Mouse (Mus musculus): Measurements from ENCODE around the gene Nolc1.
A peak's percentile ranks its signal among the peaks of the same experiment; 100 is the strongest.

The Nolc1 gene

DNA sequence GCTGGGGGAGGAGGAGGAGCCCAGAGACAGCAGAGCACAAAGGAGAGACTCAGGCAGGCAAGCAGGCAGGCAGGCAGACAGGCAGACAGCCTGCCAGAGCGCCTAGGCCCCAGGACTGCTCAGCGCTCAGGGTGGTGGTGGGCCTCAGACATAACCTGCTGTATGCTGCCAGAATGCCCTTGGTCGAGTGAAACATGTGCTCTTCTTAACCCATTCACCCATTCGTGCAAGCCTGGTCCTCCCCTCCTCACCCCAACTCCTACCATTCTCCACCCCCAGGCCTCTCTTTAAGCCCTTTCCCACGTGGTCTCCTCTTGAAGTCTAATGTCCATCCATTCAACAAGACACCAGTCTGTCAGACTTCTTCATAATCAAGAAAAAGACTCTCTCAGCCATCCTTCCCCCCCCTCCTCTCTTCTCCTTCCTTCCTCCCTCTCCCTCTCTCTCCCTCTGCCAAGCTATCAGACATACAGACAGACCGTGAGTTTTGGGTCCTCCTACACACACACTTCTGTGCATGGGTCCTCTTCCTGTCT is 33.1 kb upstream of the Nolc1 start:
- peak; percentile 75 for DNase-seq (ENCODE audit: extremely low spot score)

DNA sequence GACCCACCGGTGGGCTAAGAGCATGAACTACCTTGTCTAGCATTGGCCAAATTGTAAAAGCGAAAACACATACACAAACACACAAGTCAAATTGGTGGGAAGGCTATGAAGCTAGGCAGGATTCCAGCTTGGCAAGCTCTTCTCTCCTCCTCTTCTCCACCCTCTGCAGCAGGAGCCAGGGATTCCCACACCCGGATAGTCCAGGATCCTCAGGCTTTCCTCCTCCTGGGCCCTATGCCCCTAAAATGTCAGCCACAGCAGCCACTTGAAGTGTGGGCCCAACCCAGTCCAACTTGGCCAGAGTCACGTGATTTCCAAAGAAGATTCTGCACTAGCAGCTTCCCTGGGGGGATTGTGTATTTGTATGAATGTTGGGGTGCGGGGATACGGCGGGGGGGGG is 32.3 kb upstream of the Nolc1 start:
- no peak for DNase-seq (ENCODE audit: extremely low spot score)

DNA sequence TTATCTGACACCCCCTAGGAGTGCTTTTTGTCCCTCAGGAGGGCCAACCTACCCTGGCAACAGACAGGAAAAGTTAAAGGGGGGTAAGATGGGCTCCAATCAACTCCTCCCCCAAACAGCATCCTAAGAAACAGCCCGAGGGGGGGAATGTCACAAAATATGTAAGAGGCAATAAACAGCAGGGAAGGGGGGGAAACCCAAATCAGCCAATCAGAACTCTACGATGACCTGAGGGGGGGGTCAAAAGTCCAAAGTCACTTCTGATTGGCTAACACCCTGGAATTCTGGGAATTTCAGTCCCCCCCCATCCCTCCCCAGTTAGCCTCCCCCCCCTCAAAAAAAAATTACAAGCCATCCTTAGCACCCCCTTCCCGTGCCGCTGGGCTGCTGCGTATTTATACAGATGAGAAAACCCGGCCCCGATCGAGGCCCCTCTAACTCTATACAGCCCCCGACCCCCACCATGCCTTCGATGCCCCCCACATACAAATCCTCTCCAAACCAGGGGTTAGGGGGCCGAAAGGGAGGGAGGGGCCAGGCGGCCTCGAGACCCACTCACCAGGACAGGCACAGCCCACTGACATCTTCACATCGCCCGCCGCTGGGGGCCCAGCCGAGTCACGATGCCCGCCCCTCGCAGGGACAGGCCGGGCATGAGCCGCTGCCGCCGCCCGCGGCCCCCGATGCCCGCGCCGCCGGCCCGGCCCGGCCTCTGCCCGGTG is 31.2 kb upstream of the Nolc1 start, which contains the start of gene Pprc1:
Pprc1 (plus strand) TSS at position 616 of the 722 bp plus-strand sequence.
- DNase-seq (ENCODE audit: extremely low spot score): peak; percentile 62

DNA sequence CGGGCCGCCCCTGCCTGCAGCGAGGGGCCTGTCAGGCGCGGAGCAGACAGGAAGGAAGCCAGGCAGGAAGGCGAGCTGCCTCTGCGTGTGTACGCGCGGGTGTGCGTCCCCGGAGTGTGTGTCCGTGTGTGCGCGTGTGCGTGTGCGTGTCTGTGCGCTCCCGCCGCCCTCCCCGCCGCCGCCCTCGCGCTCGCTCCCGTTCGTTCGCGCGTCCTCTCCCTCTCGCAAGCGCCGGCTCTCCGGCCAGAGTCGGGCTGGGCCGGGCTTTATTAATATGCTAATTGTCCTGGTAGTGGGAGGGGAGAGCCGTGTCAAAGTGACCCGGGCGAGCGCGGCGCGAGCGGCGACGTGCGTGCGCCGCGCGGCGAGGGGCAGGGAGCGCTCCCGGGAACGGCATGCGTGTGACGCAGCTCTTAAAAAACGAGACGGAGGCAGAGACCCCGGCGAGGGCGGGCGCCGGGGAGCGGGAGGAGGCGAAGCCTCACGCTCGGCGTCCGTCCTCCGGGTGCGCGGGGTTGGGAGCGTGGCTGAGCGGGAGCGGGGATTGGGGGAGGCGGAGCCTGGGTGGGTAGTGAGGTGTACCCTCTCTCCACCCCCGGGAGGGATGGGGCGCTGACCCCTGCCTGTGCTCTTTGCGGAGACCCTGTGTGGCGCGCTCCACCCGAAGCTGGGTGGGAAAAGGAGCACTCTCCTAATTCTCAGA is 30.5 kb upstream of the Nolc1 start, which contains the start of gene Ldb1:
Ldb1 (minus strand) TSS at position 222 of the 703 bp plus-strand sequence.
- peak; percentile 89 for DNase-seq (ENCODE audit: extremely low spot score)

DNA sequence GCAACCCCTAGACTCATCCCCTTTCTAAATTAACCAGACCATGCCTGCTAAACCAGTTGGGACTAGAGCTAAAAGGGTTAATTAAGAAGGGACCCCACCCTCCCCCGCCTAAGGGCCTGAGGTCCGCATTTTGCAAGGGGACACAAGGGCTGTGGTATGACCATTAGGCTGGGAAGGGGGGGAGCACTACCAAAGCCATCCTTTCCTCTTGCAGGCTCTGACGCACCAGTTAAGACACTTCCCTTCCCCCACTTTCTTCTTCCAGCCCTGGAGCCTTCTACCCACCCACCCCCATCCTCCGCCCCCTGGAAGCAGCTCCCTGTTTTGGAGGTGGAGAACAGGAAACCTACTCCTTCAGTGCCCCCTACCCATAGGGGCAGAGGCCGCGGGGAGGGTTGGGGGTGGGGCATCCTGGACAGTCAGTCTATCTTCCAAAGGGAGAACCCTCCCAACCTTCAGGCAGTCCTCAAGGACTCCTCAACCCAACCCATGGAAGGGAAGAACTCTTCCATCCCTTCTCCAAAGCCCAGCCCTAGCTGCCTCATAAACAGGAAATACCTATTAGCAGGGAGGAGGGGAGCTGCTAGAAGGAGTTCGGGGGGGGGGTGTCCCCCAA is 29.9 kb upstream of the Nolc1 start:
- peak; percentile 86 for DNase-seq (ENCODE audit: extremely low spot score)

DNA sequence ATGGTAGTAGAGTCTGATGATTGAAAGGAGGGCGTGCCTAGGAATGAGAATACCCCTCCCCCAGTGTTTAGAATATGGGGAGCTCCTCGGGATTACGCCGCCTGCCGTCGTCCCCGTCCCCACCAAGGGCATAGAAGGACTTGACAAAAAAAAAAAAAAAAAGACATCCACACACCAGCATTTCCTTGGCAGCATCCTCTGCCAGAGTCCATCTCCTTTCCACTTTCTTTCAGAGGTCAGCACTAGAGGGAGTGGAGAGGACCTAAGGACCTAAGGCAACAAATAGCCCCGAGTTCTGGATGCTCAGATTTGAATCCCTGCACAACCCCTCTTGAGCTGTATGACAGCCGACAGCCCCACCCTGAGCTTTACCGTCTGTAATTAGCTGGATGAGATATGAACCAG is 29.0 kb upstream of the Nolc1 start:
- DNase-seq (ENCODE audit: extremely low spot score): no peak

DNA sequence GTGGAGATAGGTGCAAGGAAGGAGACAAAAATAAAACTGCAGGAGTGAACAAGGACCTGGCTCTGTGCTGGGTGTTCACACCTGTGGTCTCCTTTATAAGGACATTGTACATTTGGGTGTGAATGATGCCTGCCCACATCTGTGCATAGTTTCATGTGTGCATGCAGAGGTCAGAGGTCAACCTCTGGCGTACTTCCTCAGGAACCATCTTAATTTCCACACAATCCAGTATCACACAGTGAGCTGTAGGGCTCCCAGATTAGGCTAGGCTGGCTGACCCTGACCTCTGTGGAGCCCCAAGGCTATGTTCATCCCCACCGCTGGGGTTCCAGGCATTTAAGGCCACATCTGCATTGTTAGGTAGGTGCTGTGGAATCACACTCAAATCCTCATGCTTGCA is 28.2 kb upstream of the Nolc1 start:
- DNase-seq (ENCODE audit: extremely low spot score): no peak

DNA sequence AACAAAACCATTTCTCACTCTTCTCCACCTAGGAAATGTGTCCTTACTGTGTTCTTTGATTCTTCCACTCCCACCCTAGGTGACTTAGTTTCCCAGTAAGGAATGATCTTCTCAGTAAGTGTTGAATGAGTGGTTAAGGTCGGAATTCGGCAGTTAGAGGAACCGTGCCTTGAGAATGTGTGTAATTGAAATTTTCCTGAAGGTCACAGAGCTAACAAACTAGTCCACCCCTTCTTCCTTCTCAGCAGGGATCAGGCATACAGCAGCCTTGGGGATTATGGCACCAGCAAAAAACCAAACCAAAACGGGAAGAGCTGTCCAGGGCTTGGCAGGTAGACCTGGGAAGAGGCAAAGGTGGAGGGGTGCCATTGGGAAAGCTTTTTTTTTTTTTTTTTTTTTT is 26.5 kb upstream of the Nolc1 start:
- DNase-seq (ENCODE audit: extremely low spot score): no peak

DNA sequence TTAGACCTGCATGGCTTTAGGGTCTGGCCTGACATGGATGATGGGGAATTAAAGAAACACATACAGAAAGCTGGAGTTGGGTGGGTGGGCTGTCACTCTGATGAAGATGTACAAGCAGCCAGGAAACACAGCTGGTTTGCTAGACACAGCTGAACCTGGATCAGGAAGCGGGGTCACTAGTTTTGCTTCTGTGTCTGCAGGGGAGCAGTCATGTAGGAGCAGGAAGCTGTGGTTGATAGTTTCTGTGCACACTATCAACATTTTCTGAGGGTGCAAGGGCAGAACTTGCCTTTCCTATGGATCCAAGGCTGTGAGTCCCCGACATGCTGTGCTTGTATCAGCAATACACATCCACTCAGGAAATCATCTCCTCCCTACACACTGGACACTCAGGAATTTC is 25.2 kb upstream of the Nolc1 start:
- no peak for DNase-seq (ENCODE audit: extremely low spot score)

DNA sequence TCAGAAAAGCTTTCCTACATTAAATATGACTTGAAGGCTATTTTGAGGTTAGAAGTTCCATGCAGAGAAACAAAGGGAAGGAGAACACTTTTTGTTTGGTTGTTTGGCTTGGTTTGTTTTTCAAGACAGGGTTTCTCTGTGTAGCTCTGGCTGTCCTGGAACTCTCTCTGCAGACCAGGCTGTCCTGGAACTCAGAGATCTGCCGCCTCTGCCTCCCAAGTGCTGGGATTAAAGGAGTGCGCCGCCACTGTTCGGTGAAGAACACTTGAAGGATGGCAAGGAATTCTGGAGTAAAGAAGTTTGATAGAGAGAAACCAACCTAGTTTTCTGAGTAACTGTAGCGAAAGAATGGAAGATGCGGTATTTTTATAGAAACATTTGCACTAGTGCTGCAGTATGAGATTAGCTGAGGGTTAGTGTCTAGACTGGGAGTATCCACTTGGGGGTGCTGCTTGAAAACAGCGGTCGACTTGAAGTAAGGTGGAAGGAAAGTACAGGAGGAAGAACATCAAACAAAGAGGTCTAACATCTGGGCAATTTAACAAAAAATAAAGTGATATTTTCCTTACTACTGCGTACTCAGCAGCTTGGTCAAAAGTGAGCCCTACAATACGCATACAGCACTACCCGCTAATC is 19.8 kb upstream of the Nolc1 start:
- no peak for DNase-seq (ENCODE audit: extremely low spot score)

DNA sequence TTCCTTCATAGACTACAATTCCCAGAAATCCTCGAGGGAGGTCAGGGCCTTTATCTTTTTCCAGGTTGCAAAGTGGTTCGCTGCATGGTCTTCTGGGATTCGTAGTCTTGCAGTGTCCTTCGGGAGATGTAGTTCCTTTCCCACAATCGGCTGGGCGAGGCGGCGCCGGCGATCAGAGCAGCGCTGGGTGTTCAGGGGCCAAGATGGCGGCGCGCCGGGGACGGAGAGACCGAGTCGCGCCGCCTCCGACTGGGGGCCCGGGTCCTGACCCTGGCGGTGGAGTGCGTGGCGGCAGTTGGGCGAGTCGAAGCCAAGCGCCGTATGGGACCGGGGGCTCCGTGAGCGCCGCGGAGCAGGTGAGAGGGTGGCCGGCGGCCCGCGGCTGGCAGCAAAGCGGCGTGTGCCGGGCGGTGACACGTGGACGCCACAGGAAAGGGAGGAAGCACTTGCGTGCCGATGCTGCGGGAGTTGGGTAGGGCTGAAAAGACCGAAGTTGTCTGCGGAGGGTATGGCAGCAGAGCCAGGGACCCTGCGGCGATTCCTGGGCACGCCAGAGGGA is 19.2 kb upstream of the Nolc1 start:
- peak; percentile 92 for DNase-seq (ENCODE audit: extremely low spot score)

DNA sequence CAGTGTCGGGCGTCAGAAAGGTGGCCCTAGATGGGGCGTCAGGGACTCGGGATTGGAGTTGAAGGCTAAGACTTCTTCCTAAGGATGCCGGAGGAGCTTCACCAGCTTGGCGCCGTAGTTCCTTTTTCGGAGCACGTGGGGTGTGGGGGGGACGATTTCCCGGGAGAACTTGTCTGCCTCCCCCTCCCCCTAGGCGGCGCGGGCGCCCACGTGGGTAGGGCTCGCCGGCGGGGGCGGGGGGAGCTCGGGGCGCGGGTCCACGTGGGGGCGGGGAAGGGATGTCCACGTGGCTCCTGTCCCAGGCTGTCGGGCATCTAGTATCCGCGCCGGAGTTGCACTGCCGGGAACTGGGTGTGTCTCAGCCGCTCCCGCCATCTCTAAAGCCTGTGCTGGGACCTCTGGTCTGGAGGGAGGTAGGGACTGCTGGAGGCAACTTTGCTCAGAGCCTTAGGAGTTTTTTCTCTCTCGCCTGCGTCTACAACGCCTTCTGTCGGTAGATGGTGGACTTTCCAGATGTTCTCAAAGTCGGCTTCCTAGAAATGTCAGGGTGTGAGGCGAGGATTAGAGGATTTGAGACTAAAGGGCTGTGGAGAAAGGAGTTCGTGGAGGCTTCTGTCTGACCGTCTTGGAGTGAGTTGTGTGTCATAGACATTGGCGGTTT is 18.6 kb upstream of the Nolc1 start:
- DNase-seq (ENCODE audit: extremely low spot score): peak; percentile 90

DNA sequence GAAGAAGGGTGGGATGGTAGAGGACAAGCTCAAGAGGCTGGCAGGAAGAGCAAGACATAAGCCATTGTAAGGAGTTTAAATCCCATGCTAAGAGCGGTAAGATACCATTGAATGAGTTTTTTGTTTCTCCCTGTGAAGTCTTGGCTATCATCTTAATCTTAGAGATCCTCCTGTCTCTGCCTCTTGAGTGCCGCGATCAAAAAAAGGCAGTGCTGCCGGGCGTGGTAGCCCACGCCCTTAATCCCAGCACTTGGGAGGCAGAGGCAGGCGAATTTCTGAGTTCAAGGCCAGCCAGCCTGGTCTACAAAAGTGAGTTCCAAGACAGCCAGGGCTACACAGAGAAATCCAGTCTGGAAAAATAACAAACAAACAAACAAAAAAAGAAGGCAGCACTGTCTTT is 17.2 kb upstream of the Nolc1 start:
- DNase-seq (ENCODE audit: extremely low spot score): no peak

DNA sequence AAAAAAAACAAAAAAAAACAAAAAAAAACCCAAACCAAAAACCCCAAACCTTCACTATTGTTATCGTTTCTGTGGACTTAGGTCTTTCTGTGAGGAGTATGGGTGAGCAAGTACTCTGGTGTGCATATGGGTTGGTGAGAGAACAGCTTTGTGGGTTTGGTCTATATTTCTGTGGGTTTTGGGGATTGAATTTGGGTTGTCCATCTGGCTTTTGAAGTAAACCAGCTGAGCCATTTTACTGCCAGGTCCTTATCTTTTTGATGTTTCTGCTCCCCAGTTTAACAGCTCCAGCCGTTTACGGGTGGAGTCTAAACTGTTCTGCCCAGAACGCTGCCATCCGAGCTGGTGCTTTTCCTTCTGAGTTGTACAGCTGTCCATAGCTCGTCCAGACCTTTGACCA is 14.8 kb upstream of the Nolc1 start:
- no peak for DNase-seq (ENCODE audit: extremely low spot score)

DNA sequence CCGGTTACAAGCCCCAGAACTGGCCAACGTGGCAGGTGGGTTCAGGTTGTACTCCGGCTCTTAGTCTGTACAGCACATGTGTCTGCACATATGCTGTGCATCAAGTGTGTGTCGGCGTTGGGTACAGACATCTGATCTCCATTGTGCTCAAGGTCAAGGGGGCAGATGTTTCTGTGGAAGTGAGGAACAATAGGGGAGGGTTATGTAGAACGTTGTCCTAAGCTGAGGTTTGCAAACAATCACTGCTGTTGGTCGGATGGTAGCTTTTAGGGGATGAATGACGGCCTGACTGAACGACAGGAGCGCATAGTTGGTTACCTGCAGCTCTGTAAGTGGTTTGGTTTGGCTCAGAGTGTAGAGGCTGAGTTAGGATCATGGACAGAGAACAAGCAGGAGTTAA is 7.6 kb upstream of the Nolc1 start:
- no peak for DNase-seq (ENCODE audit: extremely low spot score)

DNA sequence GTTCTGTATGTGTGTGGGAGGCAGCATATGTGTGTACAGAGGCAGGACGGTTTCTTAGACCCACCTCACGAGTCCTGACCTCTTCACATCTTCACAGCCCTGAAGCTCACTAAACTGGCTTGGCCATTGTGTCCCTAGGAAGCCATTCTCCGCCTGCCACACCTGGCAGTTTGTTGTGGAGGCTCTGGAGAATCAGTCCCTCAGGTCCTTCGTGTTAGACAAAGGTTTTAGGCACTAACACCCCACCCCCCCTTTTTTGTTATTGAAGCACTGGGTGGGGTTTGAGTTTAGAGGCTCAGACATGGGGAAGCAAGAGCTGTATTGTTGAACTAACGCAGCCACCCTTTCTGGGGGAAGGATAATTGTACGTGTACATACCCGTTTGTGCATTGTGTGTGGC is 2.4 kb upstream of the Nolc1 start:
- DNase-seq (ENCODE audit: extremely low spot score): no peak

DNA sequence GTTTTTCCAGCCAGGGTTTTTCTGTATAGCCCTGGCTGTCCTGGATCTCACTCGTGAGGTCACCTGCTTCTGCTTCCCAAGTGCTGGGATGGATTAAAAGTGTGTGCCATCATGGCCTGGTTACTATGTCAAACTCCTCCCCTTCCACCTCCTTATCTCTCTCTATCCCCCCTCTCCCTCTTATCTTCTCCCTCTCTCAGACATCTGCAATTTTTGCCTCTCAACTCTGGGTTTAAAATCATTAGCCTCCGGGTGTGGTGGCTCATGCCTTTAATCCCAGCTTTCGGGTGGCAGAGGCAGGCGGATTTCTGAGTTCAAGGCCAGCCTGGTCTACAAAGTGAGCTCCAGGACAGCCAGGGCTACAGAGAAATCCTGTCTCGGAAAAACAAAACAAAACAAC is 1.4 kb upstream of the Nolc1 start:
- no peak for DNase-seq (ENCODE audit: extremely low spot score)

DNA sequence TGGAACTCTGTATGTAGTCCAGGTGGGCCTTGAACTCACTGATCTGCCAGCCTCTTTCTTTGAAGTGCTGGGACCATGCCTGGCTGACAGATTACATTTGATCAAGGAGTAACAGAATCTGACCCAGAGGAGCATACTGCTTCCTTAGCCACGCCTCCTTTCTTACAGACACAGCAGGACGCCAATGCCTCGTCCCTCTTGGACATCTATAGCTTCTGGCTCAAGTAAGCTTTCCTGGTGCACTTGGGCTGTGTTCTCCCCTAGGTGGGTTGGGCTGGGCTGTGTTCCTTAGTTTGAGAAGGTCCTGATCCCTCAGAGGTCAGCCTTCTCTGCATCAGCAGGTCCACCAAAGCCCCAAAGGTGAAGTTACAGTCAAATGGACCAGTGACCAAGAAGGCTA is 2.9 kb downstream of the Nolc1 start:
- no peak for DNase-seq (ENCODE audit: extremely low spot score)

DNA sequence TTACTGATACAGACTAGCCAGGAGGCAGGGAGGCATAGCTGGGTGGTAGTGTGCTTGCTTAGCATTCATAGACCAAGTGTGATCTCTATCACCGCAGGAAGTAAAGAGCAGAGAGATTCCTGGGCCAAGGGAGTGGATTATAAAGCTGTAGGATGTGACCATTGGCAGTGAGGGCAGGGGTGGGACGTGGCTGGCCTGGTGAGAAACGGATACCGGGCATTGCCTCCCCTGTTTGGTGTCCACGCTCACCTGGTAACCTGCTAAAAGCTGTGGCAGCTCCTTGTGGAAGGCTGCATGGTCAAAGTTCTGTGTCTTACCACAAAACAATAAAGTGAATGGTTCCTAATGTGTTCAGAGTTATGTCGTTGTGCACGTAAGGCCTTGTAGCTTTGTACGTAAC is 9.5 kb downstream of the Nolc1 start:
- no peak for DNase-seq (ENCODE audit: extremely low spot score)

DNA sequence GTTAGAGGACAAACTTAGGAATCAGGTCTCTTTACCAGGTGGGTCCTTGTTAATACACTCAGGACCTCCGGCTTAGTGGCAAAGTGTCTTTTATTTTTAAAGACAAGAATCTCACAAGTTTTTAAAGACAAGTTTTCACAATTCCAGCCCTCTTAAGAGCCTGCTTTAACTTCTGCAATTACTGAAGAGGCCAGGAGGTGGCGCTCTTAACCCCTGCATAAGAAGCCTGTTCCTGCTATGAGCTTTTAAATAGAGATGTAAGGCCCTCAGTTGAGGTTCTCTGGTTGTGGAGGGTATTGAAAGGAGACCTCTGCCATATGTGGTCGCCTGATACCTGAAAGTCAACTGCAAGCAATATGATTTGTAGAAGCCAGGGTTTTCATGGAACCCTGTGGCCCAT is 10.7 kb downstream of the Nolc1 start:
- DNase-seq (ENCODE audit: extremely low spot score): peak; percentile 37

DNA sequence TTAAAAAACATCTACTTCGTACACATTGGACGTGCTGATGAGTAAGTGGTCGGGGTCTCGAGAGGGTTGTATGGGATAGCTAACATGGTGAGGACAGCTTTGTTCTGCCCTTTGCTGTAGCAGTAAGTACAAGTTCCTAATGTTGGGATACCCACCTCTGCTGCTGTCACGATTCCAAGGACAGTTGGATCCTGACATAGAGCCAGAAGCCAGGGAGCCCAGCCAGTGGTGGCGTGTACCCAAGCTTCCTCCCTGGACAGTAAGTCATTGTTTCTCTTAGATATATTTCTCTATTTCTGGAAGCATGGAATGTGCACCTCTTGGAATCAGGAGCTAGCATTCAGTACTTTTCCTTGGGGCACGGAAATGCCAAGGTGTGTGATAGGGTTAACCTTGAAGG is 12.2 kb downstream of the Nolc1 start:
- DNase-seq (ENCODE audit: extremely low spot score): no peak
